Mouse (Mus musculus) G1E (cell line): ENCODE data around the gene Rxylt1. TPM values are rescaled to one million over a fixed set of nuclear protein-coding genes. Genes with fewer than 3 reads are reported as not detected.

Experiments
- ATAC-seq: 2 replicates; pipeline ENCODE4 v1.8.0; 2016; ENCODE audit warnings: mild to moderate bottlenecking; ENCODE audit not compliant: insufficient number of reproducible peaks, poor library complexity, low FRiP score, severe bottlenecking; ENCODE audit errors: extremely low read depth
- DNase-seq: peaks from one replicate; pipeline ENCODE4 v3.0.0; 2012; ENCODE audit warnings: low spot score
- H3K27me3 ChIP-seq: 2 replicates; pipeline ENCODE4 v1.6.1; 2012; ENCODE audit warnings: mild to moderate bottlenecking, low read length, inconsistent platforms; ENCODE audit not compliant: insufficient read depth
- H3K36me3 ChIP-seq: replicated peaks from 2 replicates; pipeline ENCODE3; 2012; ENCODE audit warnings: mild to moderate bottlenecking, inconsistent platforms
- H3K4me1 ChIP-seq: 2 replicates; pipeline ENCODE4 v1.6.1; 2012; ENCODE audit warnings: low read depth, low read length, inconsistent platforms, mixed read lengths; ENCODE audit not compliant: insufficient read depth
- H3K4me3 ChIP-seq: 2 replicates; pipeline ENCODE4 v1.5.1; 2012; ENCODE audit warnings: low read depth, mild to moderate bottlenecking, inconsistent platforms, low read length, moderate library complexity, mixed read lengths
- H3K9me3 ChIP-seq: replicated peaks from 2 replicates; pipeline ENCODE4 v1.6.1; 2012; ENCODE audit warnings: inconsistent platforms
- CTCF ChIP-seq: IDR thresholded peaks from 2 replicates; pipeline ENCODE4 v1.5.1; 2012; ENCODE audit warnings: low read depth, low read length, inconsistent platforms, mixed read lengths
- GATA1 ChIP-seq: IDR thresholded peaks from 2 replicates; pipeline ENCODE4 v1.6.1; 2012; ENCODE audit warnings: borderline replicate concordance, low read length, inconsistent platforms, mixed read lengths
- GATA2 ChIP-seq: IDR thresholded peaks from 2 replicates; pipeline ENCODE4 v1.6.1; 2012; ENCODE audit warnings: low read depth, low read length, inconsistent platforms, borderline replicate concordance
- POLR2AphosphoS5 ChIP-seq: IDR thresholded peaks from 2 replicates; pipeline ENCODE4 v1.6.1; 2012; ENCODE audit warnings: low read depth, low read length, inconsistent platforms; ENCODE audit not compliant: insufficient replicate concordance
- TAL1 ChIP-seq: conservative IDR thresholded peaks from 2 replicates; pipeline ENCODE4 v1.6.1; 2012; ENCODE audit warnings: low read depth, low read length, inconsistent platforms, mixed read lengths
- polyA plus RNA-seq: library from polyadenylated mRNA; stranded (reverse); fragments of >175 nt; gene quantifications from 2 replicates; pipeline ENCODE4 v1.2.3, GENCODE M21; 2012
- total RNA-seq, 2 experiments: library from RNA; stranded (forward) in 1 of 2; stranded (reverse) in 1 of 2; fragments of 200-1000 nt in 1 of 2; fragments of >200 nt in 1 of 2; fragmentation: Nextera tagmentation in 1 of 2; gene quantifications; 2 replicates each; pipeline ENCODE4 v1.2.3; 2014 to 2017

Gene Rxylt1
- total and polyA plus RNA-seq, 3 experiments = 16.0 to 57.7 (median 33.2) TPM

DNA sequence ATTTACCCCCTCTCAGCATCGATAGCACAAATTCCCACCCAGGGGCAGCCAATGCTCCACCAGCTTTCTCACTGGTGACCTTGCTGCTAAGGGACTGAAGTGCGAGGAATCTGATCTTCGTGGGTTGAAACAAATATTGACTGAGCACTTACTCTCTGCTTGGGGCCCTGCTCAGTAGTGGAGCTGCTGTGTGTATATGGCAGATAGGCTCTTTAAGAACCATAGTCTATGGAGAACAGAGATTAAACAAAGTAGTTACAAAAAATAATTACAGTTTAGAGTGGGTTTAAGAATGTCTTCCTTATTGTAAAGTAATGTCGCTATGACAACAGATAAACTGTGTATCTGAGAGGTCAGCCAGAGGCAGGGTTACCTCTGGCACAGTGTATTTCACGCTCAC lies 66.8 kb downstream of the Rxylt1 start:
- Histone ChIP-seq H3K4me3 (no peak overlapping the region), H3K27me3 (no peaks in the 10 kb centered on the region), H3K36me3 (no peaks in the 10 kb centered on the region), H3K9me3 (peaks cover 50% of the 10 kb centered on the region), H3K4me1 (no peaks in the 10 kb centered on the region)
- no peak for DNase-seq
- no peak for ATAC-seq
- no peak for TF ChIP-seq GATA2
- no peak for TF ChIP-seq GATA1
- no peak for TF ChIP-seq CTCF
- TF ChIP-seq POLR2AphosphoS5 = no peak
- no peak for TF ChIP-seq TAL1

DNA sequence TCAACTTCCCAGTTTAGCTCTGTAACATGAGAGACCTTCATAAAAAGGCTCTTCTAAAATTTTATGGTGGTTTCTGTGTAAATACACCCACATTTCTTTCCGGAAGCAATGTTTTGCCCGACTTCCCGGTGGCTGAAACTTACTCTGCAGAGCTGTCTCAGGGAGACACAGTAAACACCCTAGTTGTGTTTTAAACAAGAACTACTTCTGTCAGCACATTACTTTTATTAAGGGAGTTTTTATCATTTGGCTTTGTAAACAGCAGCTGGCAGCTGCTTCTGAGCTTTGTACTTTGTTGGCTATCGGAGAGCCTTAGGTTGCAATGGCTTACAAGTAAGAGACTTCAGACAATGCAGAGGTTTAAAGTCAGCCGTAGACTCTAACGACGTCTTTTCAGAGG lies 67.4 kb downstream of the Rxylt1 start:
- no peak for DNase-seq
- TF ChIP-seq GATA1 = no peak
- no peak for TF ChIP-seq TAL1
- no peak for TF ChIP-seq GATA2
- no peak for TF ChIP-seq CTCF
- no peak for TF ChIP-seq POLR2AphosphoS5
- Histone ChIP-seq H3K36me3 (no peaks in the 10 kb centered on the region), H3K9me3 (peaks cover 53% of the 10 kb centered on the region), H3K4me3 (no peak overlapping the region), H3K4me1 (no peaks in the 10 kb centered on the region), H3K27me3 (no peaks in the 10 kb centered on the region)
- ATAC-seq = no peak

Other genes starting within 250 kb of the Rxylt1 start
- not detected in 2 replicates for gene Srgap1, start 50.1 kb downstream of the Rxylt1 start, total RNA-seq (2014; fragmentation: Nextera tagmentation)
- gene Srgap1, start 50.1 kb downstream of the Rxylt1 start, total RNA-seq (2017) = 0.06 and 0.22 TPM in 2 replicates
- gene Srgap1, start 50.1 kb downstream of the Rxylt1 start, polyA plus RNA-seq = not detected in 2 replicates